Mouse (Mus musculus) kidney, postnatal 10 days (tissue): ENCODE results near the gene Stx11.
"Not testable (repeated sequence)": the region's sequence is repeated elsewhere in the genome, so short reads cannot be mapped to it uniquely, and the experiment has no call there.

Experiments used
- DNase-seq: peaks from one replicate; pipeline ENCODE4 v3.0.0; 2021; ENCODE audit warnings: mixed read lengths

The Stx11 gene

GRCm38 (mm10) chr10:12957271-12957670 is 6.8 kb downstream of the Stx11 start:
- no peak for DNase-seq

- no peak for DNase-seq
These were observed 8.3 kb downstream of the Stx11 start for GRCm38 (mm10) chr10:12955831-12956230.

- not testable (repeated sequence) for DNase-seq
These were observed 12.7 kb downstream of the Stx11 start for GRCm38 (mm10) chr10:12951358-12951757.

- DNase-seq, result no peak
These were observed 14.8 kb downstream of the Stx11 start for GRCm38 (mm10) chr10:12949299-12949698.

- DNase-seq, result no peak
These were observed 16.5 kb downstream of the Stx11 start for GRCm38 (mm10) chr10:12947606-12948005.

GRCm38 (mm10) chr10:12941018-12941761 is 22.9 kb downstream of the Stx11 start:
- DNase-seq, result peak; percentile 56

GRCm38 (mm10) chr10:12938763-12939162 is 25.3 kb downstream of the Stx11 start:
- DNase-seq, result no peak

- no peak for DNase-seq
These were observed 28.0 kb downstream of the Stx11 start for GRCm38 (mm10) chr10:12936079-12936478.

- no peak for DNase-seq
These were observed 28.5 kb downstream of the Stx11 start for GRCm38 (mm10) chr10:12935575-12935974.

- peak; percentile 62 for DNase-seq
These were observed 32.4 kb downstream of the Stx11 start for GRCm38 (mm10) chr10:12931492-12932400.

GRCm38 (mm10) chr10:12930351-12930905 is 33.7 kb downstream of the Stx11 start:
- no peak for DNase-seq

- DNase-seq, result no peak
These were observed 34.3 kb downstream of the Stx11 start for GRCm38 (mm10) chr10:12929857-12930174.

GRCm38 (mm10) chr10:12929149-12929856 is 34.8 kb downstream of the Stx11 start:
- DNase-seq, result no peak

- DNase-seq, result no peak
These were observed 35.9 kb downstream of the Stx11 start for GRCm38 (mm10) chr10:12928193-12928592.

- DNase-seq, result peak; percentile 95
These were observed 41.3 kb downstream of the Stx11 start for GRCm38 (mm10) chr10:12922574-12923353.

GRCm38 (mm10) chr10:12922077-12922573 is 42.0 kb downstream of the Stx11 start:
- no peak for DNase-seq

GRCm38 (mm10) chr10:12921551-12922040 is 42.5 kb downstream of the Stx11 start:
- peak; percentile 28 for DNase-seq

GRCm38 (mm10) chr10:12919287-12919686 is 44.8 kb downstream of the Stx11 start:
- DNase-seq, result peak; percentile 58

GRCm38 (mm10) chr10:12917626-12918025 is 46.5 kb downstream of the Stx11 start:
- no peak for DNase-seq

GRCm38 (mm10) chr10:12916376-12916775 is 47.7 kb downstream of the Stx11 start:
- DNase-seq, result no peak

GRCm38 (mm10) chr10:12915826-12916225 is 48.3 kb downstream of the Stx11 start:
- no peak for DNase-seq

GRCm38 (mm10) chr10:12914203-12914602 is 49.9 kb downstream of the Stx11 start:
- no peak for DNase-seq
